Mouse (Mus musculus): ENCODE data around the gene Aifm1.

Aifm1 gene

GRCm38 (mm10) chrX:48513166-48513807 is at the start of gene Aifm1:
Gene Aifm1 (minus strand): TSS chrX:48513563.
- DNase-seq, result peak; percentile 82 to 87

- DNase-seq, result peak; percentile 7 to 22
Observed at GRCm38 (mm10) chrX:48532175-48532574, 18.8 kb upstream of the Aifm1 start.

- no peak for DNase-seq
Observed at GRCm38 (mm10) chrX:48526435-48526834, 13.1 kb upstream of the Aifm1 start.

DNA sequence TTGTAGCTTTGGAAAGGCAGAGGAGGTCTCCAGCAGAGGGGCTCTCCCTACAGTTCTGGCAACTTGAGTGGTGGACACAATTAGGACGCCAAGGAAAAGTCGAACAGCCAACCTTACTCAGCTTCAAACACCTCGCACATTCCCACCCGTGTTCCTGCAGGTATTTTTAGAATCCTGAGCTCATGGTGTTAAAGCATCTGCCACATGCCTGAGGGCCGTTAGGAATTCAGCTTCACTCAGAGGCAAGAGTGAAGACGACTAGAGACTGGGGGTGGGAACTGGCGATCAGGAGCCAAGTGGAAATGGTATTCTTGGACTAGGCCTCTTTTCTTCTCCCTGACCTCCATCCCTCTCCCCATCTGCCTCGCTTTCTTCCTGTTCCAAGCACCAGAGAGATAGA is 12.5 kb upstream of the Aifm1 start:
- no peak for DNase-seq

DNA sequence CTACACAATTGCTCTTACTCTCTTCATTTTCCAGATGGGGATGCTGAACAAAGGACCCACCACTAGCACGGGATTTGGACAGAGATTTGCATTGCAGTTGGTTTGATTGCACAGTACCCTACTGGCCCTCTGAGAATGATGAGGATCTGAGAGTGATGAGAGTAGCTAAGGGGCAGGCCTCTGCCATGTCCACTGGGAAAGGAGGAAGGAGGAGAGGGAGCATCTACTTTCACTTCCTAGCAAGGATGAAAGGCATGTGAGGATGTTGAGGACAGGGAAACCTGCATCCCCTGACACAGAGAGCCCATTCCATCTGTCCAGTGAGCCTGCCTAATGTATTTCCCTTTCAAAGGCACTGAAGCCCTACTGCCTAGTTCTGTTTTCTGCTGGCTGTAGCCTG is 12.0 kb upstream of the Aifm1 start:
- DNase-seq, result no peak

GRCm38 (mm10) chrX:48523512-48523911 is 10.1 kb upstream of the Aifm1 start:
- no peak for DNase-seq

DNA sequence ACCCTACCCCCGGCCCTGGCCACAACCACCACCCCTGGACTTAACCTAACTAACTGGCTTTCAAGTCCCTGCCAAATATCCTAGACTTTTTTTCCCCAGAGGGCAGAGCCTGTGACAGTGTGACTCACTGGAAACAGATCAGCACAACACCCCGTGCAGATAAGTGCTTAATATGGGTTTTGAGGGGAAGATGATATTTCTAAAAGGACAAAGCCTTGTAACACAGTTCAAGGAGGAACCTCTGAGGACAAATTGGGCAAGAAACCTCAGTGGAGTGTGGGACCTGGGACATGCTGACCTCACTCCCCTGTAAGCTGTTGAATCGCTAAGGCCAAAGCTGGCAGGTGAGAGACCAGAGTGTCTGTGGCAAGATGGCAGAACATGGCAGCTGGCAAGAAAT is 8.3 kb upstream of the Aifm1 start:
- no peak for DNase-seq

DNA sequence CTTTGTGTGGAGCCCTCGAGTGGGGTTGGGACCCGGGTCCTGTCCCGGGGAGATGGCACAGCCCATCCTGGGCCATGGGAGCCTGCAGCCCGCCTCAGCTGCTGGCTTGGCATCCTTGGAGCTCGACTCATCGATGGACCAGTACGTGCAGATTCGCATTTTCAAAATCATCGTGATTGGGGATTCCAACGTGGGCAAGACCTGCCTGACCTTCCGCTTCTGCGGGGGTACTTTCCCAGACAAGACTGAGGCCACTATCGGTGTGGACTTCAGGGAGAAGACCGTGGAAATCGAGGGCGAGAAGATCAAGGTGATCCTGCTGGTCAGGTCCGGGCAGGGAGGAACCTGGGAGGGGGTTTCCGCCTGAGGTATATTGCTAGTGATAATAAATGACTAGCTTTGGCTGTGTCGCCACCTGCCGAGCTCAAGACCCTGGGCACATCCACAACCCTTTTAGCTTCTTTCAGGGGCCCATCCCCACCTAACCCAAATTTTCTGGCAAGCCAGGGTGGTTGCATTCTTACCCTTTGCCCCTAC is 6.3 kb upstream of the Aifm1 start:
- DNase-seq, result no peak

GRCm38 (mm10) chrX:48518808-48519548 is 5.6 kb upstream of the Aifm1 start, which contains the start of gene Rab33a:
Gene Rab33a (plus strand): TSS chrX:48519285.
- DNase-seq, result peak; percentile 2 to 13

DNA sequence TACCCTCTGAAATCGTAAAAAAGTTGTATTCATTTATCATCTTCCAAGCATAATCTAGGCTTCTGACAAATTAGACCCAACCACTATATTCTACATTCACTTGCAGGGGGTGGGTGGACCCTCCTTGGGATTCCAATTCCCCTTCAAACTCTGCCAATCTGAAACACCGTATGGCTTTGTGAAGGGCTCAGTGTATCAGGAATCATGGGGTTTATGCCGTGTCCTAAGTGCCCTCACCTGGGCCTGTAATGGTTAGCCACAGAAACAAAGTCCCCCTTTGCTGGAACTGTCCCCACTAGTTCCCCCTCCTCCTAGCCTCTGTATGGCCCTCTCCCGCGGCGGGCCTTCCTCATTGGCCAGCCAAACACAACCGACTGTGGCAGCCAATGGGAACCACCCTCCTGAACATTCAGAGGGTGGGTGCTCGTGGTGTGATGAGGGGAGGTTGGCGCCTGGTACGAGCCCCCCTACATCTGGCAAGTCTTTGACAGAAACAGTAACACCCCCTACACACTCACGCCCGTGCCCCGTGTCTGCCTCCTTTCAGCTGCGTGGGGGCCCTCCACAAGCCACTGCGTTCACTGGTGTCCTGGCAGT is 4.9 kb upstream of the Aifm1 start:
- peak; percentile 15 to 42 for DNase-seq

- no peak for DNase-seq
Observed at GRCm38 (mm10) chrX:48513824-48514223, 461 bp upstream of the Aifm1 start.

DNA sequence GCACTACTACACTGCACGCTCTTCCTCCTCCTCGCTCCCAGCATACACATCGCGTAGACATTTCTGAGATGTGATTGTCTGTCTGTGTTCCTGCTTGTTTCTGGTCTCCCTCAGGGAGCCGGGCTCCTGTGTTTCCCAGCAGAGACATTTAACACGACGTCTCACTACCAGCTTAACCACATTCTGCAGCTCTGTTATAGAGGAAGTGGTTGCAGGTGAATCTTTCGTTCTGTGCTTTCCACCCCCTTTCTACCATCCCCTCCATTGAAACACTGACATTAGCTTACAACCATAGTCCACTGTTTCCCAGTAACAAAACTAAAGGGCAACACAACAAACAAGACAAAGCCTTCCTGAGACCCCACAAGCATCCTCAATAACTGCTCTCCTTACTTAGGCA is 19.6 kb downstream of the Aifm1 start:
- DNase-seq, result no peak

DNA sequence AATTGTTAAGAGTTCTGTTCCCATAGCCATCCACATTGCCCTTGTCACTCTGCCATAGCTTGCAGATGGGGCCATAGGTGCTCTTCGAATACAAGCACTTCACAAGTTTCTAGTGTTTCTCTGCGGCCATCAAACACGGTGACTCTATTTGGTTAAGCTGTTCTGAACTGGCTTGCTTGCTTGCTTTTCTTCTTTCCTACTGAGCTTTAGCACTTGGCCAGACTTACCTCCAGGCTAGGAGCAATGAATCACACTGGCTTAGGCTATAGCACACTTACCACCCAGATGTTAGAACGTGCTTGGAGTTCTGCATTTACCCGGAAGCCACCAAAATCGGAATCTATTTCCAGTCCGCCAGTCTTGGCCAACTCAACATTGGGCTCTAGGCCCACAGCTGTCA is 31.7 kb downstream of the Aifm1 start:
- DNase-seq, result no peak

DNA sequence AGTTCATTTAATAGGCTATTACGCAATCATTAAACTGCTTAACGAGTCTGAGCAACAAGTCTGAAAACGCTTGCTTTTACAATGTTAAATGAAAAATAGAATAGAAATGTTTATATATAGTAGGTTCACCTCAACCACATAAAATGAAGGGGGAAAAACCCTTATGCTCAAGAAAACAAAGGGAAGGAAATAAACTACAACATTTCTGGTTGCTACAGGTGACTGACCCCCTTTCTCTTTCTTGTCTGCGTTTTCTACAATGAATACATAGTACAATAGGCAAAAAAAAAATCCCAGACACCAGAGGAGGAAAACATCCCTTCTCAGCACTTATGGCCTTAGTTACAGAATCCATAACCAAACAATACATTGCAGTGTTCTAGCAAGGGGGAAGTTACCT is 32.3 kb downstream of the Aifm1 start:
- no peak for DNase-seq

- DNase-seq, result no peak
Observed at GRCm38 (mm10) chrX:48467355-48467946, 45.9 kb downstream of the Aifm1 start.

GRCm38 (mm10) chrX:48466174-48466573 is 47.2 kb downstream of the Aifm1 start:
- DNase-seq, result no peak

GRCm38 (mm10) chrX:48464436-48464835 is 48.9 kb downstream of the Aifm1 start:
- no peak for DNase-seq

DNA sequence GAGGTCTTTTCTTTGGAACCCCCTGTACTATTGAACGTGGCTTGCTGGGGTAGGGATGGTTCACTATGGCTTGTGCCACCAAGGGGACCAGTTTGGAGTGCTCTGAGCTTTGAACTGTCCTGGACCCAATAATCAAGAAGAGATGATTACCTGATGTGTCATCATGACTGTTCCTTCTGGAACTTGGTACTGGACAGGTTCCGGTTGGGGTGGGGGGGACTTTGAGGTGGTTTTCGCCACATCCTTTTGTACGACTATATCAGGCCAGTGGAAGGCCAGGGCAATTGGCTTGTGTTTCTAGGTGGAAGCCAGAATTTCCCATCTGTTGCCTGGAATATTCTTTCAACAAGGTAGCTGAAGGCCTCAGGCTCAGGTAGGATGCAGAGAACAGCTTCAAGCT is 49.7 kb downstream of the Aifm1 start:
- DNase-seq, result no peak

GRCm38 (mm10) chrX:48462754-48463507 is 50.4 kb downstream of the Aifm1 start, which contains the start of gene Elf4:
Gene Elf4 (minus strand): TSS chrX:48463132.
- DNase-seq, result peak; percentile 41 to 58

DNA sequence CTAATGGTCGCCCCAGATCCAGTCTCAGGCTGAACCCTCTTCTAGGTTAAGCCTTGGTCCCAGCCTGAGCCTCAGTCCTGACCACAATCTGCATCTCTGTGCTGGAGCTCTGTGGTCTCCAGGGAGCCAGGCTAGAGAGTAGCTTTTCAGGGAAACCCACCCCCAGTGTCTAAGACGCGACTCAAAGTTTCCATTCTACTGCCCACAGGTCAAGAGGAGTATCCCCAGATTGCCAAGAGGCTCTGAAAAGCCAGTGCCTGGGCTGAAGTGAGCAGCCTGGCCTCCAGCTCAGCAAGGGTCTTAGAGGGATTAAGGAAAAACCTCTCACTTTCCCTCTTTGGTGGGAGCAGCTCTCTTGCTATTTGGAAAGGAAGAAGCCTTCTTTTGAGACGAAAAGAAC is 51.1 kb downstream of the Aifm1 start:
- no peak for DNase-seq

DNA sequence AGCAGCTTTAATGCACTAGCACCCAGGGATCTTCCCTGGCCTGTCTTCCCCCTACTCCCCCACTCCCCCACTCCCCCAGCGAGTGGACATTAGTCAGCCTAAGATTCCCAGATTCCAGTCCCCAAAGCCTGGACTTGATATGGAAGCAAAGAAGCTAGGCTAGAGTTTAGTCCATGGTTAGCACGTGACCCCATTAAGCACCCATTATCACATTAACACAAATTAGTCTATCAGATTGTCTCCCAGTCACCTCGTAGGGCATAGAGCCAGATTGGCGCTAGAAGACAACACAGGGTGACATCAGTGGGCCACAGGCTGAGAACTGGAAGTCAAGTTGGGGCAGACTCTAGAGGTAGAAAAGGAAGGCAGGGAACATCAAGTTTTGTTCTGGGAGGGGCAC is 52.4 kb downstream of the Aifm1 start:
- DNase-seq, result no peak

- DNase-seq, result no peak
Observed at GRCm38 (mm10) chrX:48460496-48460895, 52.9 kb downstream of the Aifm1 start.

- DNase-seq, result no peak
Observed at GRCm38 (mm10) chrX:48456956-48457355, 56.4 kb downstream of the Aifm1 start.

Measured in thymus, adult 18-20 months (tissue).